Mouse (Mus musculus): ENCODE measurements at regions not wholly inside any gene's neighbourhood (a gene's known extent, or its start where the extent isn't known, plus 50 kb on each side); places are given as distances from the start of the nearest gene placed in this dataset.

DNA sequence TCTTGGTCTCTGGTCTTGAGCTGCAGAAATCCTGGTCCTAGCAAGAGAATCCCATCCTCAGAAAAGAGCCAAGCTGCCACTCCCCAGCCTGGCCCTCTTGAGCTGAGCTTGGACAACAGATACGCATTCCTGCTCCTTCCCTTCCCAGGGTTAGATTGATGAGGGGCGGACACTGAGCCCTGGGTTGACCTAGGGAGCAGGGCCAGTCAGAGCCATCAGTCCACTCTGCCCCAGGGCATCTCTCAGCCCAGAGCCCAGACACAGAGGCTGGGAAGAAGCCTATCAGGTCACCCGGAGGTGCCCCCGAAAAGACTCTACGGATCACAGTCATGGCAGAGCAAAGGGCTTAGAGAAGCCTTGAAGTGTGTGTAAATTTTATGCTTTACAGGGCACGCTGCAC lies 95.2 kb downstream of the Tfap2a start:
- Histone ChIP-seq H3K4me1 (ENCODE audit: control insufficient read depth, insufficient read depth, low read length) (no peaks in the 10 kb centered on the region), H3K36me3 (ENCODE audit: control insufficient read depth, insufficient read depth, low read length) (no peaks in the 10 kb centered on the region), H3K27ac (no peak overlapping the region), H3K79me2 (replicated peaks; ENCODE audit: control insufficient read depth, insufficient read depth, low read length) (no peaks in the 10 kb centered on the region), H3K27me3 (ENCODE audit: control insufficient read depth, insufficient read depth, low read length) (no peaks in the 10 kb centered on the region), H3K4me3 (no peak overlapping the region), H3K9ac (ENCODE audit: low read depth, low read length) (no peak overlapping the region)
- WGBS, result 78% methylated on average over 6 of the region's 6 CpGs
- TF ChIP-seq EP300 (IDR thresholded peaks at IDR 0.05; ENCODE audit: insufficient read depth, low read depth, low read length), result no peak
- TF ChIP-seq CTCF (IDR thresholded peaks at IDR 0.05), result no peak
- TF ChIP-seq POLR2A (IDR thresholded peaks at IDR 0.05; ENCODE audit: insufficient read depth, low read depth, low read length), result no peak
- DNase-seq, result no peak
- intact Hi-C loops (cut with DNase I), result no loop called here

DNA sequence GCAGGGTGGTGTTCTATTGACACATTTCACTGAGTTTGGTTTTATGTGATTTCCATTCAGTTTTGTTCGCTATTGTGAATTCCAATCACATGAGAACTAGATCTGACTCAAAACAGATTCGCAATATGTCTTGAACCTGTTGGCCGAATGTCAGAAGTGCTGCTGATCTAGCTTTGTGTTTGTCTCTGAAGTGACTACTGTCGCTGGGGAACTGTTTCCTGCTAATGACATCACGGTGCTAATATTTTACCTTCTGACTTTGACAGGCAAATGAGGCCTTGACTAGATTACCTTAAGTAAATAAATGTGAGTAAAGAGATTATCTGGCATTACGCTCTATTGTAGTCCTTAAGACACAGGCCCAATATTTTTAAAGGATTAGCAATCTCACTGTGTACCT lies 100.9 kb downstream of the Tfap2a start:
- intact Hi-C loops (cut with DNase I), result no loop called here
- Histone ChIP-seq H3K36me3 (ENCODE audit: control insufficient read depth, insufficient read depth, low read length) (no peaks in the 10 kb centered on the region), H3K79me2 (replicated peaks; ENCODE audit: control insufficient read depth, insufficient read depth, low read length) (no peaks in the 10 kb centered on the region), H3K27me3 (ENCODE audit: control insufficient read depth, insufficient read depth, low read length) (no peaks in the 10 kb centered on the region), H3K4me1 (ENCODE audit: control insufficient read depth, insufficient read depth, low read length) (no peaks in the 10 kb centered on the region), H3K27ac (no peak overlapping the region), H3K4me3 (no peak overlapping the region), H3K9ac (ENCODE audit: low read depth, low read length) (no peak overlapping the region)
- TF ChIP-seq CTCF (IDR thresholded peaks at IDR 0.05), result no peak
- TF ChIP-seq POLR2A (IDR thresholded peaks at IDR 0.05; ENCODE audit: insufficient read depth, low read depth, low read length), result no peak
- no peak for TF ChIP-seq EP300 (IDR thresholded peaks at IDR 0.05; ENCODE audit: insufficient read depth, low read depth, low read length)
- no peak for DNase-seq
- WGBS, result 82% methylated on average over 6 of the region's 6 CpGs

DNA sequence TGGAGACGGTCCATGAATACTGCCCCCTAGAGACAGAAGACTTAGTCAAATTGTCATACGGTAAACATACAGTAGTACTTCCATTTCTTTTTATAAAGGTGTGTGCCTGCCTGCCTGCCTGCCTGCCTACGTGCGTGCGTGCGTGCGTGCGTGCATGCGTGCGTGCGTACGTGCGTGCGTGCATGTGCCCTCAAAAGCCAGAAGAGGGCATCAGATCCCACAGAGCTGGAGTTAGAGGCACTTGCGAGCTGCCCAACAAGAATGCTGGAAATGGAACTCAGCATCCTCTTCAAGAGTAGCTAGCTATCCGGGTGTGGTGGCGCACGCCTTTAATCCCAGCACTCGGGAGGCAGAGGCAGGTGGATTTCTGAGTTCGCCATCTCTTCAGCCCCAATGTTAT lies 120.3 kb downstream of the Tfap2a start:
- no peaks in the 10 kb centered on the region for H3K36me3 ChIP-seq (ENCODE audit: control insufficient read depth, insufficient read depth, low read length)
- H3K9ac ChIP-seq (ENCODE audit: low read depth, low read length), result no peak overlapping the region
- no peak for TF ChIP-seq CTCF (IDR thresholded peaks at IDR 0.05)
- intact Hi-C loops (cut with DNase I), result no loop called here
- no peak overlapping the region for H3K4me3 ChIP-seq
- no peaks in the 10 kb centered on the region for H3K79me2 ChIP-seq (replicated peaks; ENCODE audit: control insufficient read depth, insufficient read depth, low read length)
- no peaks in the 10 kb centered on the region for H3K27me3 ChIP-seq (ENCODE audit: control insufficient read depth, insufficient read depth, low read length)
- no peaks in the 10 kb centered on the region for H3K4me1 ChIP-seq (ENCODE audit: control insufficient read depth, insufficient read depth, low read length)
- WGBS, result 96% methylated on average over 20 of the region's 20 CpGs
- no peak overlapping the region for H3K27ac ChIP-seq
- no peak for DNase-seq

DNA sequence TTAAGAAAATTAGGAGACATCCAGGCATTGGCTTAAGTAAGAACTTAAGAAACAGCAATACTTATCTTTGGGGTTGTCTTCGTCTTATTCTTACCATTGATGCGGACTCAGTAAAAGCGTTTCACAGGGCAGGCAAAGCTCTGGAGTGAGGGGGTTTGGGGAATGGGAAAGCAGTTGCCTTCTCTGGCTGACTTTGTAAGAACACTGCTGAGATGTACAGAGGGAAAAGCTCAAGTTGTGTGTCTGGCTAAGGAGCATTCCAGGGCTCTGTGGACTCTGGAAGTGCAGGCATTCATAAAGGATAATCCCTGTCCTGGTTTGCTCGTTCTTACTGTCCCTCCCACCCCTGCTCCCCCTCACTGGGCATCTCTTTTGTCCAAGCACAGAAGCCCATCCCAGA lies 129.7 kb downstream of the Tfap2a start:
- DNase-seq, result no peak
- TF ChIP-seq POLR2A (IDR thresholded peaks at IDR 0.05; ENCODE audit: insufficient read depth, low read depth, low read length), result no peak
- no peak for TF ChIP-seq CTCF (IDR thresholded peaks at IDR 0.05)
- no peak for TF ChIP-seq EP300 (IDR thresholded peaks at IDR 0.05; ENCODE audit: insufficient read depth, low read depth, low read length)

DNA sequence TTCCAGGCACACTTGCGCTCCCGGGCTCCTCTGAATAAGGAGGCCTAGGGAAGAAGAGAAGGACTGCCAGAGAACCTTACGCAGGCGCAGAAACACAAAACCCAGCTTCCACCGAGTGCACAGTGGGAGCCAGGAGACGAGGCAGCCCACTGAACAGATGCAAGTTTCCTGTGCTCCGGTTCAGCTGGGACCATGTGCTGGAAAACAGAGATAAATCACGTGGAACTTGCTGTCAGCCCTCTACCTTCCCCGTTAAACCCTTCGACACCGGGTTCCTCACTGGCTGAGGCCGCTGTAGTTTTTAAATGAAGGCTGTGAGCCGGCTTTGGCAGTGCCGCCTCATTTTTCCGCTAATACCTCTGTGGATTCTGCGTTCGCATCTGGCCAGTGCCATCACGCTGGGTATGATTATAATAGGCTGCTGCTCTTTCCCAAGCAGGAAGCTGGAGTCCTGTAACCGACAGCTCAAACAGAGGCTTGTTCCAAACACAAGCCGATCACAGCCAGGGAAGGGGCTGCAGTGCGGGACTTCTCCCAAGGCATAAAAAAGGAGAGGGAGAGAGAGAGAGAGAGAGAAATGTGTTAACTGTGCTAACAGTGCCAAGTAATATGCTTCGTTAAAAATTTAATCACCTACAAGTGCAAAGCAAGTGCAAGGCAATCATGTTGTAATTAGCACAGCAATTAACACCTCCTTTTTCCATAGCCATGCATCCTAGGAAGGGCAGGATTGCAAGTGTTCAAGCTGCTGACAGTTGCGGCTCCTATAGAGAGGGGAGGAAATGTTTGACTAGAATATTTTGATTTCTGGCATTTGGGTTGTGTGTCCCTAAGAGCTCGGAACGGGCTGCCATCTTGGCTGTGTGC lies 131.5 kb downstream of the Tfap2a start:
- intact Hi-C loops (cut with DNase I), result no loop called here
- WGBS, result 47% methylated on average over 25 of the region's 25 CpGs
- Histone ChIP-seq H3K9ac (ENCODE audit: low read depth, low read length) (no peak overlapping the region), H3K4me3 (no peak overlapping the region), H3K36me3 (ENCODE audit: control insufficient read depth, insufficient read depth, low read length) (no peaks in the 10 kb centered on the region), H3K27me3 (ENCODE audit: control insufficient read depth, insufficient read depth, low read length) (no peaks in the 10 kb centered on the region), H3K27ac (no peak overlapping the region), H3K79me2 (replicated peaks; ENCODE audit: control insufficient read depth, insufficient read depth, low read length) (no peaks in the 10 kb centered on the region), H3K4me1 (ENCODE audit: control insufficient read depth, insufficient read depth, low read length) (no peaks in the 10 kb centered on the region)
- TF ChIP-seq CTCF (IDR thresholded peaks at IDR 0.05), result no peak
- no peak for TF ChIP-seq POLR2A (IDR thresholded peaks at IDR 0.05; ENCODE audit: insufficient read depth, low read depth, low read length)
- no peak for TF ChIP-seq EP300 (IDR thresholded peaks at IDR 0.05; ENCODE audit: insufficient read depth, low read depth, low read length)
- no peak for DNase-seq

More for the DNA sequence above, 129.7 kb downstream of the Tfap2a start:
- Histone ChIP-seq H3K4me3 (no peak overlapping the region), H3K27ac (no peak overlapping the region), H3K4me1 (ENCODE audit: control insufficient read depth, insufficient read depth, low read length) (no peaks in the 10 kb centered on the region), H3K79me2 (replicated peaks; ENCODE audit: control insufficient read depth, insufficient read depth, low read length) (no peaks in the 10 kb centered on the region), H3K27me3 (ENCODE audit: control insufficient read depth, insufficient read depth, low read length) (no peaks in the 10 kb centered on the region), H3K9ac (ENCODE audit: low read depth, low read length) (no peak overlapping the region), H3K36me3 (ENCODE audit: control insufficient read depth, insufficient read depth, low read length) (no peaks in the 10 kb centered on the region)
- intact Hi-C loops (cut with DNase I), result no loop called here
- 77% methylated on average over 4 of the region's 4 CpGs for WGBS

DNA sequence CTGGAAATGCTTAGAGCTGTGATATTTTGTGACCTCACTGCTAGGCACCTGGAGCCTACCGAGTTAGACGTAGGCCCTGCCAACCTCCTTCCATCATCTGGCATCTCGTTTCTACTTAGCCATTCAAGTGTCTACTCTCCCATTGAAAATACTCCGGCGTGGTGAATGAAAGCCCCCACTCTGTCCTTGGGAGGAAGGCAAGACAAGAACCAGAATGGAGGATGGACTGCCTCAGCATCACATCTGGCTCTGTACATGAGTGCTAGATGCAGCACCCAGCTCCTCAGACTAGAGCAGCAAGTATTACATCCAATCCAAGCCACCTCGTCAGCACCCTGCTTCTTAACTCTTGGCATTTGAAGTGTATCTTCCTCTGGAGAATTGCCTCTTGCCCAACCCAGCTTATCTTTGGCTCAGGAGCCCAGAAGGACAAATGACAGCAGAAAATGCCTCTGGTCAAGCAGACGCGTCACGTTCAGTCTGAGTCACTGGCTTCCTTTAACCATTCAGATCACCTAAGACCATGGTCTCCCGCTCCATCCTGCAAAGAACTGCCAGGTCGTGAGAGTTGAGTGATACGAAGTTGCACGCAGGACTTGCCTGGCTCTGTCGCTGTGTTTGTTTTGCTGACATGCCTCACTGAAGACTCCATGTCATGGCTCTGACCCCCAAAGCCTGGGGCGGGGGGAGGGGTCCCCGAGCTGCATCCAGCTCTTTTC lies 132.3 kb downstream of the Tfap2a start:
- WGBS, result 52% methylated on average over 16 of the region's 16 CpGs

More for the DNA sequence above, 132.3 kb downstream of the Tfap2a start:
- H3K27me3 ChIP-seq (ENCODE audit: control insufficient read depth, insufficient read depth, low read length), result no peaks in the 10 kb centered on the region
- intact Hi-C loops (cut with DNase I), result no loop called here
- no peaks in the 10 kb centered on the region for H3K79me2 ChIP-seq (replicated peaks; ENCODE audit: control insufficient read depth, insufficient read depth, low read length)
- TF ChIP-seq EP300 (IDR thresholded peaks at IDR 0.05; ENCODE audit: insufficient read depth, low read depth, low read length) (no peak), POLR2A (IDR thresholded peaks at IDR 0.05; ENCODE audit: insufficient read depth, low read depth, low read length) (no peak), CTCF (IDR thresholded peaks at IDR 0.05) (no peak)
- no peaks in the 10 kb centered on the region for H3K4me1 ChIP-seq (ENCODE audit: control insufficient read depth, insufficient read depth, low read length)
- H3K27ac ChIP-seq, result no peak overlapping the region
- H3K9ac ChIP-seq (ENCODE audit: low read depth, low read length), result no peak overlapping the region
- H3K4me3 ChIP-seq, result no peak overlapping the region
- no peaks in the 10 kb centered on the region for H3K36me3 ChIP-seq (ENCODE audit: control insufficient read depth, insufficient read depth, low read length)
- no peak for DNase-seq
